Mouse (Mus musculus): Measurements from ENCODE around the gene A230050P20Rik.
A peak's percentile ranks its signal among the peaks of the same experiment; 100 is the strongest.
"Not testable (repeated sequence)": the region's sequence is repeated elsewhere in the genome, so short reads cannot be mapped to it uniquely, and the experiment has no call there.

The A230050P20Rik gene

GRCm38 (mm10) chr9:20868448-20869001 lies at the start of gene A230050P20Rik:
Gene A230050P20Rik, plus strand, starts transcription at chr9:20868642.
- peak; percentile 82 for DNase-seq

DNA sequence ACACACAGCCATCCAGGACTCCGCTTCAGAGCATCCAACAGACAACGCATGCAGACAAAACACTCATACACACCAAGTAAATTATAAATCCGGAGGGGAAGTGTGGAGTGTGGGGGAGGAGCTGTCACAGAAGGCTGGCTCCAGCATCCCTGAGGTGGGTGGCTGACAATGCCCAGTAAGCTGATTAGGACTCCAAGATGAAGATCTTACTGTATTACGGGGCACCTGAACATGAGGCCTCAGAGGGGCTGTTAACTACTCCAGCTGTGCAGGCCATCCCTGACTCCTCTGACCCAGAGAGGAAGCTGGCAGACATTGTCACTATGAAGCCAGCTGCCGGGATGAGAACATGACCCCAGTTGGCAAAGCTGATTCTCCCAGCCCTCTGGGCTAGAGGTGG lies 48.4 kb upstream of the A230050P20Rik start:
- DNase-seq: no peak

GRCm38 (mm10) chr9:20822821-20823220 lies 45.6 kb upstream of the A230050P20Rik start:
- no peak for DNase-seq

DNA sequence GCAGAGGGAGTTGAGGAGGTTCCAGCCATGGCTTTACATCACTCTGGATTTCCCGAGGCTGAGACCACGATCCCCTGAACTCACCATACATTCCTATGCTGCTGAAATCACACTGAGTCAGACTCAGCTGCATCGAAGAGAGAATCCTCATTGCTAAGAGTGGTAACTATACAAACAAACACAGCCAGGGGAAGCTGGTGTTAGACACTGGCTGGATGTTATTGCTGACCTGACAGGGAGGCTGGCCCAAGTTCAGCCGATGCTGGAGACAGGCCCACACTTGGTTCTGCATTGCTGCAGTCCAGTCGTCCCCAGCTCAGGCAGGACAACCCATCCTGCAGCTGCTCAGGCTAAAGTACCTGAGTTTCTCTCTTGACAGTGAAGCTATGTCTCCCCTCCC lies 42.7 kb upstream of the A230050P20Rik start:
- DNase-seq: no peak

GRCm38 (mm10) chr9:20828127-20828526 lies 40.3 kb upstream of the A230050P20Rik start:
- no peak for DNase-seq

- DNase-seq: peak; percentile 87
These were observed 37.4 kb upstream of the A230050P20Rik start for GRCm38 (mm10) chr9:20830901-20831643.

DNA sequence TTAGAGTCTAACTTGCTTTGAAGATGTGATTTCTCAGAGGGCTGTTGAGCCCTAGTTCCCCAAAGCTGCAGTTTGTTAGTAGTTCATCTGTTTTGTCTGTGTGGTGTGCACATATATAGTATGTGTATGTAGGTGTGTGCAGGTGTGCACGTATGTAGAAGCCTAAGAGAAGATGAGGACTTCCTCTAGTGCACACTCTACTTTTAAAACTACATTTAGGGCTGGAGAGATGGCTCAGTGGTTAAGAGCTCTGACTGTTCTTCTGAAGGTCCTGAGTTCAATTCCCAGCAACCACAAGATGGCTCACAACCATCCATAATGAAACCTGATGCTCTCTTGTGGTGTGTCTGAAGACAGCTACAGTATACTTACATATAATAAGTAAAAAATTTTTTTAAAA lies 33.6 kb upstream of the A230050P20Rik start:
- no peak for DNase-seq

DNA sequence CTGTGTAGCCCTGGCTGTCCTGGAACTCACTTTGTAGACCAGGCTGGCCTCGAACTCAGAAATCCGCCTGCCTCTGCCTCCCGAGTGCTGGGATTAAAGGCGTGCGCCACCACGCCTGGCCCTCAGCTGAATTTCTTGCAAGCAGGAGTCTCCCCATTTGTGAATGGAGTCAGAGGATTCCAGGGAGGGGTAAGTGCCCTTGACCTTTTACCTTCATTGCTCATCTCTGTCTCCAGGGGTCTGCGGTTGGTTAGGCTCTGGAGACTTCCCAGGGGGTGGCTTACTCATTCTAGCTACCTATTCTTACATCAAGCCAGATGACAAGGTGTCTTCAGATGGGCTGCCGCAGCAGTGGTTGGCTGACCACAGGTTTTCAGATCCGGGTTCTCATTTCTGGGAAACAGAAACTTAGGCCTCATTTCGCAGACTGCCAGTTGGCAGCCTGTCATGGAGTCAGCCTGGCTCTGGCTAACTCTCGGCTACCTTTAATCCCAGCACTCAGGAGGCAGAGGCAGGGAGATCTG lies 32.9 kb upstream of the A230050P20Rik start:
- not testable (repeated sequence) for DNase-seq

DNA sequence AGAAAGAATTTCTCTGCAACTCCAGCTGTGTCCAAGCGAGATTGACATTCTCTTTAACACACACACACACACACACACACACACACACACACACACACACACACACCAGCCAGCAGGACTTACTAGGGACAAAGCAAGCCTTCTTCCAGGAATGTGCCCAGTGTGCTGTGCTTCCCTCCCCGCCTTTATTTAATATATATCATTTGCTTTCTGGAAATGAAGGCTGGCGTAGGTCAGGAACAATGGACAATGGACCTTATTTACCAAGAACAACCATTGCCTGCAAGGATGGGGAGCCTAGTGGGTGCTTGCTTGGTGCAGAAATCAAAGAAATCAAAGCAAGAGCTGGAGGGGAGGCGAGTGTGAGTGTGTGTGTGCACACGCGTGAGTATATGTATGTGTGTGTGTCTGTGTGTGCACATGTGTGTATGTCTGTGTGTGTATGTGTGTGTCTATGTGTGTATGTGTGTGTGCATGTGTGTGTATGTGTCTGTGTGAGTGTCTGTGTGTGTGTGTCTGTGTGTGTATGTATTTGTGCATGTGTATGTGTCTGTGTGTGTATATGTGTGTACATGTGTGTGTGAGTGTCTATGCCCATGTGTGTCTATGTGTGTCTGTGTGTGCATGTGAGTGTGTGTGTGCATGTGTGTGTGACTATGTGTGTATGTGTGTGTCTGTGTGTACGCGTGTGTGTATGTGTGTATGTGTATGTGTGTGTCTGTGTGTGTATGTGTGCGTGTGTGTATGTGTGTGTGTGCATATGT lies 31.1 kb upstream of the A230050P20Rik start:
- no peak for DNase-seq

- DNase-seq: peak; percentile 15
These were observed 29.5 kb upstream of the A230050P20Rik start for GRCm38 (mm10) chr9:20838931-20839330.

DNA sequence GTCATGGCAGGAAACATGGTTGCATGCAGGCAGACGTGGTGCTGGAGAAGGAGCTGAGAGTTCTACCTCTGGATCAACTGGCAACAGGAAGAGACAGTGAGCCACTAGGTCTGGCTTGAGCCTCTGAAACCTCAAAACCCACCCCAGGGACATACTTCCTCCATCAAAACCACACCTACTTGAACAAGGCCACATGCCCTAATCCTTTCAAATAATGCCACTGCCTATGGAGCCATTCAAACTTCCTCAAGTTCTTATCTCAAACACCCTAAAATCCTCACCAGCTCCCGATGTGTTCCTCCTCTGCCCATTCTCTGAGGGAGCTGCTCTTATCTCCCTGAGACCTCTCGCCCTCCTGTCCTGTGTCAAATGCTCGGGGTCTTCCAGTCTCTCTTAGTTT lies 26.2 kb upstream of the A230050P20Rik start:
- no peak for DNase-seq

DNA sequence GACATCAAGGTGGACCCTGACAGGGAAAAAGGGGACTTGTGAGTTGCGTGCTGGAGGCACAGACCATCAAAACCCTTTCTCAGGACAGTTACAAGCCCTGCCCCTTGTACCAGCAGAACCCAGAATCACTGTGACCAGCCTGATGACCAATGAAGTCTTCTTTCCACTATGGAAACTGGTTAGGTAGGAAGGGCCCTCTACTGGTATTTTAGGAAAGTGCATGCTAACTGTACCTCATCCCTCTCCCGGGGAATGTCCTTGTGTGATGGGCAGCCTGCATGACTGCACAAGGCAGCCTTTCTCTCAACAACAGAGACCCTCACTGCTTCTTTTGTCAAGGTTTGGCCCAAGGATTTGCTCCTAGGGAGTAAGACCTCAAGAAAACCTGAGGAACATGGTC lies 25.8 kb upstream of the A230050P20Rik start:
- DNase-seq: no peak

DNA sequence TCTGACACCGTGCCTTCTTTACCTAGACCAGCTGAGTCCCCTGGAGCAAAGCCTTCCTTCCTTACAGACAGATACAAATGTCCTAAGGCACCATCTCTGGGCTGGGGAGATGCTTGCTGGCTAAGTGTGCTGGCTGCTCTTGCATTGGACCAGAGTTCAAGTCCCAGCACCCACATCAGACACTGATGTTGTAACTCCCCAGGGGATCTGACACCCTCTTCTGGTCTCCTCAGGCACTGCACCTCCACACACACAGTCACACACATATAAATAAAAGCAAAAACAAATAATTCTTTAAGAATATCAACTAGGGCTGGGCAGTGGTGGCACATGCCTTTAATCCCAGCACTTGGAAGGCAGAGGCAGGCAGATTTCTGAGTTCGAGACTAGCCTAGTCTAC lies 18.3 kb upstream of the A230050P20Rik start:
- no peak for DNase-seq

- no peak for DNase-seq
These were observed 11.3 kb upstream of the A230050P20Rik start for GRCm38 (mm10) chr9:20857131-20857530.

DNA sequence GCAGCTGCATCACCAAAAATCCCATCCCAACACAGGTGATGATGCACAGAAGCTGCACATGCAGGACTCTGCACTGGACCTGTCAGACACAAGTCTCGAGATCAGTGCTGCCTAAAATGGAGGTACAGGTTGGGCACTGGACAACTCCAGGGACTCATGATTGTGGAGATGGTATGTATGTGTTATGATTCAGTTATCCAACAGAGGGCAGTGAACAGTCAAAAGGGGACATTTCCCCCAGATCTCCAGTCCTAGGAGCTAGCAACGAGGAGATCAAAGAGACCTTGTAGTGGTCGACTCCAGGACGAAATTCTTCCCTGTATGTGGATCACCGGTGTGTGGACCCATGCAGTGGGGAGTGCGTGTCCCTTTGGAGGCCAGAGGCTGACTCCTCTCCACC lies 8.5 kb upstream of the A230050P20Rik start:
- no peak for DNase-seq

- no peak for DNase-seq
These were observed 6.6 kb upstream of the A230050P20Rik start for GRCm38 (mm10) chr9:20861821-20862220.

DNA sequence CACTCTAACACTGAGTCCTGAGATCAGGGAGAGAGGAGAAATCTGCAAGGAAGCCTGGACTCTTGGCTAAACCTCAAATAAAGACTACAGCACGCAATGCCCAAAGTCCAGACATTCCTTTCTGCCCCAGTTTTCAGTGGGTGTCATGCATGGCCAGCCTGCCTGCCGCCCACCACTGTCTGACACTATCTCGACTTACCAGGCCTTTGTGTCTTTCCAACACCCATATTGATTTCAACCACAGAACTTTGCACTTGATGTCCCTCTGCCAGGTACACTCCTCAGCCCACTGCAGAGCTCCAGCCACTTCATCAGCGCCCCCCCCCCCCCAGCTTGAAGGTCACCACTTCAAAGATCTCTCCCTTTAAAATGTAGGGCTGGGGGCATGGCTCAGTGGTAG lies 6.2 kb upstream of the A230050P20Rik start:
- no peak for DNase-seq

DNA sequence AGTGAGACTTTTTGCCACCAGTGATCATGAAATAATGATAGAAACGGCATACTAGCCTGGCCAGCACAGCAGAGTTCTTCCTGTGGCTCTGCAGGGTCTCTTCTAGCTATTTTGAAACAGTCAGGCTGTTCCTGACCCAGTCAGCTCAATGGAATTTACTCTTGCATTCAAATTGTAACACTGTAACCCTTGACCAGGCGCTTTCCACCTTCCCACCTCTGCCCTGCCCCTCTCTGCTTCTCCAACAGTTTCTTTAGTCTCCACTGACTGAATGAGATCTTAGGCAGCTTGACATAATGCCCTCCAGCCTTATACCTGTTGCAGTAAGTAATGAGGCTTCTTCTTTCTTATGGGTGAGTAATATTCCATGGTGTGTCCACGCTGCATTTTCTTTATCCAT lies 1.6 kb upstream of the A230050P20Rik start:
- DNase-seq: no peak

DNA sequence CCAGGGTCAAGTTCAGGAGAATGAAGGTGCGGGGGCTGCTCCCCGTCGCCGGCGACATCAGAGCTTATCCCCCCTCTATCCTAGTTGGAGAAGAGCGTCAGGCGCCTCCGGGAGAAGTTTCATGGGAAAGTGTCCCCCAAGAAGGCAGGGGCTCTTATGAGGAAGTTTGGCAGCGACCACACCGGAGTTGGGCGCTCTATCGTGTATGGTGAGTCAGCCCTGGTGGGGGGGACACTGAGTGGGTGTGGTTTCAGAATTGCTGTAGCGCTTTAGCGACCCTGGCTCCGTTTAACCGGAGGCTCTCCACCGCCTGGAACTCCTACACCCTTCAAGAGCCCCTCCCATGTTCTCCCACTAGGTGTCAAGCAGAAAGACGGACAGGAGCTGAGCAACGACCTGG lies 804 bp downstream of the A230050P20Rik start:
- DNase-seq: peak; percentile 50

DNA sequence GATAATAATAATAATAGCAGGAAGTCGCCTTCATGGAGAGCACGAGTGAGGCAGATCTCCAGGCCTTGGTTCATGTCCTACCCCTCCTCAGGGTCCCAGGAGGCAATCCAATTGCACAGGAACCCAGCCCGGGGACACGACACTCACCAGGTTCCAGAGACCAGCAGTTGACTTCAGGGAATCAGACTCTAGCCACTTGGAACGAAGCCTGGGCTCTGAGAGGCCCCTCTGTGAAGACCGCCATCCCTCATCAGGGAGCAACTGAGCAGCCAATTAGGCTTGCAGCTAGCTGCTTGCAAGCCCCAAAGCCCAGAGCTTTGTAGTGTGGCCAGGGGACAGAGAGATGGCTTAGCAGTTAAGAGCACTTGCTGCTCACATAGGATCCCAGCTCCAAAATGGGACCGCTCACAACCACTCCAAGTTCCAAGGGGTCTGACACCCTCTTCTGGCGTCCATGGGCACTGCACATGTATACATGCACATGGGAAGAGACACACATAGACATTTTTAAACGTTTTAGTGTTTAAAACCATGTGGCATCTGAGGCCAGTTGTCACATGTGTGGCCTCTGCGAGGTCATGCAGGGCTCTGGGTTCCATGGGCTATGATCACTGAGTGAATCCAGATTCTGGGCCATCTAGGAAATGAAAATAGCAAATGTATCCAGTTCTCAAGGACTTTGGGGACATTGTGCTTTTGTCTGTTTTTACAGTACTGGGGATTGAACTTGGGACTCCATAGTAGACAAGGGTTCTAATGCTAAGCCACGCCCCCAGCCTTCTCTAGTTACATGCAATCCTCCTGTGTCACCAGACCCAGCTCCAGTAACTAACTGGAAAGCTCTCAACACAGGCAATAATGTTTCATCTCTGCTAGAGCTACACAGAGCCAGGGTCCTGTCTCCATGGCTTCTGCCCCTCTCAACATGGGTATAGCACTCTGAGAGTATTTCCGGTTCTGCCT lies 2.0 kb downstream of the A230050P20Rik start:
- peak; percentile 29 for DNase-seq

- DNase-seq: no peak
These were observed 4.5 kb downstream of the A230050P20Rik start for GRCm38 (mm10) chr9:20872991-20873390.

DNA sequence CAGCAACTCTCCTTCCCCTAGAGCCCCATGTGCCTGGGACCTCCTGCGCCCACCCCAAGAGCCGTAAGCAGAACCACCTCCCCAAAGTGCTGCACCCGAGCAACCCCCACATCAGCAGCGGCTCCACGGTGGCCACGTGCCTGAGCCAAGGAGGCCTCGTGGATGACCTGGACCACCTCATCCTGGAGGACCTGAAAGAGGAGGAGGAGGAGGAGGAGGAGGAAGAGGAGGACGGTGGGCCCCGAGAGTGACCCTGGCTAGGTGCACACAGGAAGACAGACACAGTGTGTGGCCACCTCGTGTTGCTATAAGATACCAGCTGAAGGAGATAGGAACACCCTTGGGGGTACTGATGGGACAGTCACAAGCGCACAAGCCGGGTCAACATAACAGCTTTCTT lies 5.1 kb downstream of the A230050P20Rik start:
- peak; percentile 36 for DNase-seq

Data from cerebellum, adult 11-12 months (tissue).